Mouse (Mus musculus) heart, adult 2 months (tissue): ENCODE measurements around the gene Csn1s2a. TPM values are rescaled to one million over a fixed set of nuclear protein-coding genes. Genes with fewer than 3 reads are reported as not detected.
"Not testable (repeated sequence)": the region's sequence is repeated elsewhere in the genome, so short reads cannot be mapped to it uniquely, and the experiment has no call there.

Experiments used
- DNase-seq, 2 experiments: peaks; one replicate each; pipeline ENCODE4 v3.0.0; 2021
- H3K27ac ChIP-seq: fragments of 200-600 bp; 2 replicates; pipeline ENCODE4 v1.8.1; 2022
- H3K27me3 ChIP-seq: fragments of 200-500 bp; 2 replicates; pipeline ENCODE4 v1.6.1; 2012; ENCODE audit warnings: mild to moderate bottlenecking, low read length, inconsistent platforms, mixed read lengths; ENCODE audit not compliant: control insufficient read depth, insufficient read depth
- H3K36me3 ChIP-seq: fragments of 200-500 bp; 2 replicates; pipeline ENCODE4 v1.6.1; 2012; ENCODE audit warnings: low read length, inconsistent platforms; ENCODE audit not compliant: control insufficient read depth, insufficient read depth
- H3K4me1 ChIP-seq: fragments of 200-500 bp; 2 replicates; pipeline ENCODE4 v1.6.1; 2011; ENCODE audit warnings: low read length; ENCODE audit not compliant: control insufficient read depth, insufficient read depth
- H3K4me3 ChIP-seq: fragments of 200-600 bp; 2 replicates; pipeline ENCODE4 v1.8.1; 2022
- H3K79me2 ChIP-seq: fragments of 200-500 bp; replicated peaks from 2 replicates; pipeline ENCODE4 v1.6.1; 2012; ENCODE audit warnings: mild to moderate bottlenecking, inconsistent platforms, low read length, moderate library complexity, mixed read lengths; ENCODE audit not compliant: control insufficient read depth, insufficient read depth
- H3K9ac ChIP-seq: fragments of 200-500 bp; 2 replicates; pipeline ENCODE4 v1.6.1; 2012; ENCODE audit warnings: low read depth, mild to moderate bottlenecking, control low read depth, inconsistent platforms, low read length, mixed read lengths
- CTCF ChIP-seq: fragments of 200-600 bp; IDR thresholded peaks from 2 replicates; pipeline ENCODE4 v1.8.1; 2022; ENCODE audit warnings: antibody characterized with exemption, mild to moderate bottlenecking, moderate library complexity
- EP300 ChIP-seq: fragments of 200-500 bp; IDR thresholded peaks from 2 replicates; pipeline ENCODE4 v1.6.1; 2011; ENCODE audit warnings: low read depth, low read length, control low read depth; ENCODE audit not compliant: insufficient read depth
- POLR2A ChIP-seq: fragments of 200-500 bp; IDR thresholded peaks from 2 replicates; pipeline ENCODE4 v1.6.1; 2011; ENCODE audit warnings: mild to moderate bottlenecking, low read depth, low read length, control low read depth; ENCODE audit not compliant: insufficient read depth
- WGBS: fragments of 180-500 bp; shearing (Covaris S2); methylation state at CpG from one replicate; pipeline ENCODE4 v1.1.7; 2018; 5-methylcytosine and 5-hydroxymethylcytosine counted together
- intact Hi-C: fragments of 180-260 bp; cut with DNase I; formaldehyde crosslinking; loops from one replicate; pipeline ENCODE4 v1.15.1; 2025
- long read RNA-seq: library from polyadenylated mRNA; stranded (forward); transcript quantifications from one replicate; pipeline ENCODE4 v2.0.0, GENCODE M21; 2021
- polyA plus RNA-seq: library from polyadenylated mRNA; depleted of rRNA; stranded (reverse); fragments of >200 nt; gene quantifications from 2 replicates; pipeline ENCODE4 v1.2.3, GENCODE M21; 2012; rRNA removed
- total RNA-seq, 2 experiments: library from RNA; stranded (reverse); gene quantifications; 2 replicates each; pipeline ENCODE4 v1.2.3; 2021

Gene Csn1s2a
- not detected for total RNA-seq
- not detected in 2 replicates for polyA plus RNA-seq
- long read RNA-seq, result 0 reads

DNA sequence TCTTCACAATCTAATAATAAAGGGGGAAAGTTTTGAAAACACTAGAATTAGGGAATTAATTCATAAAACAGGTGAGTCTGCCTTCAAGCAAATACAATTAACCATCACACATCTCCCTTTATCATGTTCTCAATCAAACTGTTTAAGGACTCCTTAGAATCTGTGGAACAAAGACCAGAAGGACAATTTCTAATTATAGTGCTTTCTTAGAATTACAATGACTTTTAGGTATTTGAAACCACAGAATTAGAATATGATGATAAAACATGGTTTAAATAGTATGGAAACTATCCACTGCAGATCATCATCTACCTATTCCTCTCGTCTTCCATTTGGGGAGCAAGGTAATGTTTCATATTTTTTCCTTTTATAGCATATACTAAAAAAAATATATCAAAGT is at the start of gene Csn1s2a:
Gene Csn1s2a, plus strand, starts transcription at position 301 of the 400 bp plus-strand sequence.
- Histone ChIP-seq H3K79me2 (no peaks in the 10 kb centered on the region), H3K27me3 (no peaks in the 10 kb centered on the region), H3K4me3 (no peak within 1 kb of the TSS), H3K4me1 (no peaks in the 10 kb centered on the region), H3K27ac (no peak within 1 kb of the TSS), H3K9ac (no peak within 1 kb of the TSS), H3K36me3 (no peaks in the 10 kb centered on the region)
- DNase-seq, result no peak
- WGBS, result 46% methylated on average over 1 of the region's 1 CpGs
- intact Hi-C loops, result no loop called here
- no peak for TF ChIP-seq POLR2A
- TF ChIP-seq CTCF, result no peak
- TF ChIP-seq EP300, result no peak

DNA sequence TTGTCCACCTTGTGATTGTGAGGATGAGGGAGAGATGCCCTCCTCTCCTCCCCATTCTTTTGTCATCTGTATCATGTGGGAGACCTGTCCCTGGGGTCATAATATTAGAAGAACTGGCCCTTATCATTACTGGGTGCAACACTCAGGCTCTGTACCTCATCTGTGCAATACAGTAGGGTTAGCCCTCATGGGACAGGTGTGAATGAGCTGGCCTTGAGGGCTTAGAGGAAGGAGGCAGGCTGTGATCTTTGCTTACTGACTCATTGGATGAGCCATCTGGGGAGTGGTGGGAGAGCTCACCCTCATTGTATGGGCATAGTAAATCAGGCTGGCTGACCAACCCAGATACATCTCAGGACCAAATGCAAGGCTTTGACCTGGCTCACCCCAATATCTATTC is 39.5 kb upstream of the Csn1s2a start:
- Histone ChIP-seq H3K4me3 (no peak overlapping the region), H3K4me1 (no peaks in the 10 kb centered on the region), H3K9ac (no peak overlapping the region), H3K79me2 (no peaks in the 10 kb centered on the region), H3K27me3 (no peaks in the 10 kb centered on the region), H3K36me3 (no peaks in the 10 kb centered on the region), H3K27ac (no peak overlapping the region)
- no peak for DNase-seq
- TF ChIP-seq CTCF, result no peak
- intact Hi-C loops, result no loop called here

DNA sequence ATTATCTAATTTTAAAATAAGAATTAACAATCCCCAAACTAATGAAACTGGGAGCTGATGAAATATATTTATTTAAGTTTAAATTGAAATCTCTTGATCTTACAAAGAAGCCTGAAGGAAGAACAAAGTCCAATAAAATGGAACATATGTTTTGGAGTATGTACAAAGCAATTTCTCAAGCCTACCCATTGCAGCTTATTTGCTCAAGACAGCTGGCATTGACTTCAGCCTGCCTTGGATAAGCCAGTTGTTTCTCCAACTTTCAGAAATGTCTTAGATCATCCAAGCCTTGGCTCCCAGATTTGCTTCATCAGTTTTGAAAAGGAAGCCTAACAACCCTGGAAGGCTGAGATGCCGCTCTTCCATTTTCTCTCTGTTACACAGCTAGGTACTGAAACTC is 20.9 kb upstream of the Csn1s2a start:
- TF ChIP-seq POLR2A (no peak), CTCF (no peak), EP300 (no peak)
- WGBS, result 87% methylated on average over 1 of the region's 1 CpGs

DNA sequence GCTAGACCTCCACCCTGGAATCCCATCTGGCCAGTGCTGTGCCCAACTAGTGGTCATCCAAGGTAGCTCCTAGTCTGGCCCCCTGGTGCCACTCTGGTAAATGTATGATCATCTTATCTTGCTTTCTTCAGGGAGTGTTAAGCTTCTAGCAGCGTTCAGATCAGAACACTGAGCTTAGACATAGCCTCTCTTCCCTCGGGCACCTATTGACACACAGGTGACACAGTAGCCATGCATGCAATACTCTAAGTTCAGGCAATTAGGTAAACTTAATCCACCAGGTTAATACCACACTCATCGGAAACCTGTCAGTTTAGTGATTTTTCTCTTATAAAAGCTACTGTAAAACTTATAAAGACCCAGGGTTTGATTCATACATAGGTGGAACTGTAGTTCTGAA is 9.8 kb upstream of the Csn1s2a start:
- Histone ChIP-seq H3K27ac (no peak overlapping the region), H3K36me3 (no peaks in the 10 kb centered on the region), H3K27me3 (no peaks in the 10 kb centered on the region), H3K4me1 (no peaks in the 10 kb centered on the region), H3K9ac (no peak overlapping the region), H3K4me3 (no peak overlapping the region), H3K79me2 (no peaks in the 10 kb centered on the region)
- no peak for TF ChIP-seq CTCF
- no peak for TF ChIP-seq EP300
- no peak for TF ChIP-seq POLR2A
- DNase-seq, result no peak
- intact Hi-C loops, result no loop called here
- 66% methylated on average over 3 of the region's 3 CpGs for WGBS

More for the DNA sequence above, 20.9 kb upstream of the Csn1s2a start:
- Histone ChIP-seq H3K79me2 (no peaks in the 10 kb centered on the region), H3K36me3 (no peaks in the 10 kb centered on the region), H3K27me3 (no peaks in the 10 kb centered on the region), H3K27ac (no peak overlapping the region), H3K4me1 (no peaks in the 10 kb centered on the region), H3K9ac (no peak overlapping the region), H3K4me3 (no peak overlapping the region)
- DNase-seq, result no peak
- intact Hi-C loops, result no loop called here

DNA sequence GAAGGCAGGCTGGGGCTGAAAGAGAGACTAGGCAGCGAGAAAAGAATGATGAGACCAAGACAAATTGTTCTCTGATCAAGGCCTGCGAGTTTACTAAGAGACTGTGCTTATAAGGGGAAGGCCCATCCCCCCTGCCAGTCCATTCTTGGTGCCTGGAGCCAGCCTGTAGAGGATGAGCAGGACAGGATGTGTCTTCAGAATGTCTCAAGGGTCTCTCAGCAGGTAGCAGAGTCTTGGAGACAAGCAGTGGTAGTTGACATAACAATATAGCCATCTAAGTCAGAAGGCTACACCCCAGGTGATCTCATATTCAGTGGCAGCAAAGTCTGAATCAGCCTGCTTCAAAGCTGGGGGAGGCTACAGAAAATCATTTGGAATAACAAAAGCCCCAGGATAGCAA is 2.2 kb upstream of the Csn1s2a start:
- not testable (repeated sequence) for H3K9ac ChIP-seq, H3K27ac ChIP-seq

DNA sequence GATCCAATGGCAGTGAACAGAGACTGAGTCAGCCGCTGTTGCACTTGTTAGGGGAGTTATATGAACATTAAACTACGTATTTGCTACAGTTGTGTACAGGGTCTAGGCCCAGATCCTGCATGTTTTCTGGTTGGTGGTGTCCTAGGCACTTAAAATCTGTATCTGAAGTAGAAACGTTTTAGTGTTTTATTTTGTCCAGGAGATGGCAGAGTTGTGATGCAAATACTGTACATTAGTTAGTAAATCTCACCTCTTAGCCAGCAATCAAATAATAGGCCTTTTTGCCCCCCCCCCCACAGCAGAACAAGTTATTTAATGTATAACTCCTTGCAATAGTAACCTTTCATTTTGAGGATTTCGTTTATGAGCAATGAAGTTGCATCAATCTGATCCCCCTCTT is 8.4 kb downstream of the Csn1s2a start:
- H3K36me3 ChIP-seq, result no peaks in the 10 kb centered on the region
- no peak for DNase-seq
- H3K27me3 ChIP-seq, result no peaks in the 10 kb centered on the region
- no peaks in the 10 kb centered on the region for H3K4me1 ChIP-seq
- H3K9ac ChIP-seq, result no peak overlapping the region
- intact Hi-C loops, result no loop called here
- no peaks in the 10 kb centered on the region for H3K79me2 ChIP-seq
- TF ChIP-seq CTCF (no peak), EP300 (no peak), POLR2A (no peak)
- H3K27ac ChIP-seq, result no peak overlapping the region
- H3K4me3 ChIP-seq, result no peak overlapping the region
- WGBS, result 40% methylated on average over 4 of the region's 4 CpGs

More for the DNA sequence above, 2.2 kb upstream of the Csn1s2a start:
- H3K27me3 ChIP-seq, H3K79me2 ChIP-seq, H3K36me3 ChIP-seq, DNase-seq, H3K4me3 ChIP-seq, H3K4me1 ChIP-seq, intact Hi-C loops: not testable (repeated sequence)
- WGBS, result 41% methylated on average over 2 of the region's 2 CpGs

DNA sequence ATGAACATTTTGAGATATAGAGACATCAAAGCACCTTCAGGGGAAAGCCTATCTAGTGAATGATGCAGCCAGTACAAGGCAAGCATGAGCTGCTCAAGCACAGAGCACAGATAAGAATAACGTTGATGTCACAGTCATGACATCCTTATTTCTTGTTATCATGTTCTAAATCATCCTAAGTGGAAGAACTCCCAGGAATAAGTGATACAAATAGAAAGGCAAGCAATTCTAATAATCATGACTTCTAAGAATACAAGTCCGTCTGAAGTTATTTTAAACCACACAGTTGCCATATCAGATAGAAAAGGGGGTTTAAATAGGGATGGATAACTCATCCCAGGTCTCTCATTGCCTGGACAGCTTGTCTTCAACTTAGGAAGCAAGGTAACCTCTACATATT is 33.4 kb downstream of the Csn1s2a start, which contains the start of gene Csn1s2b:
Gene Csn1s2b, plus strand, starts transcription at position 301 of the 400 bp plus-strand sequence.
- Histone ChIP-seq H3K9ac (no peak within 1 kb of the TSS), H3K36me3 (no peaks in the 10 kb centered on the region), H3K27ac (no peak within 1 kb of the TSS), H3K4me3 (no peak within 1 kb of the TSS), H3K27me3 (no peaks in the 10 kb centered on the region), H3K4me1 (no peaks in the 10 kb centered on the region), H3K79me2 (no peaks in the 10 kb centered on the region)
- 43% methylated on average over 2 of the region's 2 CpGs for WGBS
- no peak for DNase-seq
- intact Hi-C loops, result no loop called here
- TF ChIP-seq CTCF (no peak), EP300 (no peak), POLR2A (no peak)
